Mouse (Mus musculus) olfactory bulb, adult 2 months (tissue): ENCODE results near the gene Gramd4.

Experiments
- CTCF ChIP-seq: fragments of 200-500 bp; IDR thresholded peaks from 2 replicates; pipeline ENCODE4 v1.5.1; 2012; ENCODE audit warnings: low read depth, mild to moderate bottlenecking, low read length, moderate library complexity; ENCODE audit not compliant: insufficient read depth
- POLR2A ChIP-seq: fragments of 200-500 bp; IDR thresholded peaks from 2 replicates; pipeline ENCODE4 v1.6.1; 2012; ENCODE audit warnings: mild to moderate bottlenecking, low read depth, low read length, moderate library complexity; ENCODE audit not compliant: insufficient read depth

DNA sequence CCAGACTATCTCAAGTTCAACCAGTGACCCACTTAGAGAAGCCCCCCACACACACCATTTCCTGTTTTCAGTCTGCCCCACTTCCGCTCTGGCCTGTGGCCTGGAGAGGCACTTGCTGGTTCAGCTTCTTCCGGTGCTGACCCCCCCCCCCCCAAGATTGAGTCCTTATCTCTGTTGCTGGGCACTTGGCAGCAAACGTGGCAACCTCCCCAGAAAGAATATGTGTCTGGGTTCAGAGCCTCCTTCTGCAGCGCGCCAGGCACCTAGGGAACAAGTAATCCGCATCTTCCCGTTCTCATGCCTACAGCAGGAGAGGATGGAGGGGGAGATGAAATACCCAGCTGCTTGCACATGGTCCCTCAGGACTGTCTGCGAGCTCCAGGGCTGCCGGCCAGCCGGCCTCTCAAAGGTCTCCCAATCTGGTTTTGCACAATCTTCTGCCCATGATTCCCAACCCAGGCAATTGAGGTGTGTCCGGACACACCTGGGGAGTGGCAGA is 124.5 kb downstream of the Gramd4 start:
- TF ChIP-seq POLR2A, result no peak
- TF ChIP-seq CTCF, result no peak
